Mouse (Mus musculus) liver, adult 2 months (tissue): ENCODE measurements around the gene Atp5g3. TPM values are rescaled to one million over a fixed set of nuclear protein-coding genes. Genes with fewer than 3 reads are reported as not detected.
"Not testable (repeated sequence)": the region's sequence is repeated elsewhere in the genome, so short reads cannot be mapped to it uniquely, and the experiment has no call there.

Source experiments
- DNase-seq: peaks from one replicate; pipeline ENCODE4 v3.0.0-alpha.2; 2011; ENCODE audit warnings: low read depth, low spot score; ENCODE audit errors: extremely low read depth
- H3K27ac ChIP-seq: fragments of 200-500 bp; replicated peaks from 2 replicates; pipeline ENCODE4 v1.5.1; 2012; ENCODE audit warnings: low read depth, mild to moderate bottlenecking, control low read depth, inconsistent platforms, low read length; ENCODE audit not compliant: insufficient read depth
- H3K27me3 ChIP-seq: fragments of 200-500 bp; 2 replicates; pipeline ENCODE4 v1.6.1; 2012; ENCODE audit warnings: mild to moderate bottlenecking, moderate library complexity, low read length, inconsistent platforms; ENCODE audit not compliant: control insufficient read depth, insufficient read depth
- H3K36me3 ChIP-seq: fragments of 200-500 bp; 2 replicates; pipeline ENCODE4 v1.6.1; 2012; ENCODE audit warnings: low read length, inconsistent platforms; ENCODE audit not compliant: control insufficient read depth, insufficient read depth
- H3K4me1 ChIP-seq: fragments of 200-500 bp; 2 replicates; pipeline ENCODE4 v1.6.1; 2011; ENCODE audit warnings: low read length; ENCODE audit not compliant: control insufficient read depth, insufficient read depth
- H3K4me3 ChIP-seq: fragments of 200-500 bp; 2 replicates; pipeline ENCODE4 v1.5.1; 2011; ENCODE audit warnings: low read depth, mild to moderate bottlenecking, control low read depth, low read length, moderate library complexity; ENCODE audit not compliant: insufficient read depth
- H3K79me2 ChIP-seq: fragments of 200-500 bp; 2 replicates; pipeline ENCODE4 v1.6.1; 2012; ENCODE audit warnings: inconsistent platforms, mild to moderate bottlenecking, low read length, moderate library complexity; ENCODE audit not compliant: control insufficient read depth, insufficient read depth
- H3K9ac ChIP-seq: fragments of 200-500 bp; 2 replicates; pipeline ENCODE4 v1.6.1; 2012; ENCODE audit warnings: low read depth, mild to moderate bottlenecking, control low read depth, inconsistent platforms, low read length
- CTCF ChIP-seq: fragments of 200-500 bp; IDR thresholded peaks from 2 replicates; pipeline ENCODE4 v1.5.1; 2011; ENCODE audit warnings: low read depth, low read length, control low read depth
- POLR2A ChIP-seq: fragments of 200-500 bp; IDR thresholded peaks from 2 replicates; pipeline ENCODE4 v1.6.1; 2011; ENCODE audit warnings: low read length, control low read depth; ENCODE audit not compliant: insufficient read depth; ENCODE audit errors: extremely low read depth
- WGBS: fragments of 180-500 bp; shearing (Covaris S2); methylation state at CpG from one replicate; pipeline ENCODE4 v1.1.7; 2018; 5-methylcytosine and 5-hydroxymethylcytosine counted together
- polyA plus RNA-seq: library from polyadenylated mRNA; depleted of rRNA; stranded (reverse); fragments of >200 nt; gene quantifications from 2 replicates; pipeline ENCODE4 v1.2.3, GENCODE M21; 2012
- total RNA-seq: library from RNA; depleted of rRNA; stranded (reverse); fragments of >200 nt; gene quantifications from 2 replicates; pipeline ENCODE4 v1.2.3, GENCODE M21; 2014

Atp5g3 gene
- total and polyA plus RNA-seq, 2 experiments: 380 to 749 TPM

GRCm38 (mm10) chr2:73903536-73903935, 7.6 kb downstream of the Atp5g3 start:
- Histone ChIP-seq H3K4me3 (no peak overlapping the region), H3K27ac (no peak overlapping the region), H3K4me1 (no peaks in the 10 kb centered on the region), H3K9ac (no peak overlapping the region), H3K36me3 (peaks cover 21% of the 10 kb centered on the region), H3K27me3 (no peaks in the 10 kb centered on the region), H3K79me2 (no peaks in the 10 kb centered on the region)
- TF ChIP-seq CTCF: no peak
- TF ChIP-seq POLR2A: no peak
- WGBS: 96% methylated on average over 2 of the region's 2 CpGs
- DNase-seq: no peak

GRCm38 (mm10) chr2:73902328-73902727, 8.8 kb downstream of the Atp5g3 start:
- not testable (repeated sequence) for H3K27ac ChIP-seq, DNase-seq, H3K27me3 ChIP-seq, H3K79me2 ChIP-seq, H3K4me1 ChIP-seq, H3K36me3 ChIP-seq, H3K4me3 ChIP-seq, H3K9ac ChIP-seq
- 98% methylated on average over 3 of the region's 3 CpGs for whole genome bisulfite sequencing

GRCm38 (mm10) chr2:73901169-73901568, 10.0 kb downstream of the Atp5g3 start:
- TF ChIP-seq CTCF: no peak
- TF ChIP-seq POLR2A: no peak
- Histone ChIP-seq H3K36me3 (no peaks in the 10 kb centered on the region; the same call in 1 of the 2 replicates), H3K4me1 (no peaks in the 10 kb centered on the region), H3K4me3 (no peak overlapping the region), H3K9ac (no peak overlapping the region), H3K27ac (no peak overlapping the region), H3K79me2 (no peaks in the 10 kb centered on the region), H3K27me3 (no peaks in the 10 kb centered on the region)
- DNase-seq: no peak

- no peak overlapping the region for H3K4me3 ChIP-seq
- H3K9ac ChIP-seq: no peak overlapping the region
- no peaks in the 10 kb centered on the region for H3K4me1 ChIP-seq
- TF ChIP-seq CTCF (no peak), POLR2A (no peak)
- DNase-seq: no peak
- WGBS: 64% methylated on average over 1 of the region's 1 CpGs
- H3K27ac ChIP-seq: no peak overlapping the region
- no peaks in the 10 kb centered on the region for H3K27me3 ChIP-seq
- H3K36me3 ChIP-seq: no peaks in the 10 kb centered on the region; the same call in 1 of the 2 replicates
- H3K79me2 ChIP-seq: no peaks in the 10 kb centered on the region
Observed at GRCm38 (mm10) chr2:73900364-73900763, 10.8 kb downstream of the Atp5g3 start.

GRCm38 (mm10) chr2:73896919-73897318, 14.2 kb downstream of the Atp5g3 start:
- not testable (repeated sequence) for H3K4me3 ChIP-seq, DNase-seq, H3K4me1 ChIP-seq, H3K27me3 ChIP-seq, H3K27ac ChIP-seq, H3K36me3 ChIP-seq, H3K9ac ChIP-seq, H3K79me2 ChIP-seq
- 84% methylated on average over 4 of the region's 4 CpGs for WGBS

GRCm38 (mm10) chr2:73893473-73894270, 17.5 kb downstream of the Atp5g3 start:
- Histone ChIP-seq H3K9ac (no peak overlapping the region), H3K36me3 (no peaks in the 10 kb centered on the region), H3K4me1 (no peaks in the 10 kb centered on the region), H3K27me3 (no peaks in the 10 kb centered on the region), H3K79me2 (peaks cover 8% of the 10 kb centered on the region; the same call in 1 of the 2 replicates), H3K4me3 (no peak overlapping the region), H3K27ac (no peak overlapping the region)
- DNase-seq: no peak
- 55% methylated on average over 22 of the region's 22 CpGs for WGBS
- TF ChIP-seq POLR2A (no peak), CTCF (no peak)
